Mouse (Mus musculus) left cerebral cortex, adult 2 months (tissue): ENCODE measurements around the gene Arpc4. TPM values are rescaled to one million over a fixed set of nuclear protein-coding genes. Genes with fewer than 3 reads are reported as not detected.

Experiments used
- DNase-seq, 2 experiments: peaks; one replicate each; pipeline ENCODE4 v3.0.0; 2021 to 2022; ENCODE audit warnings: low spot score in 2 of 2, mixed read lengths in 1 of 2; ENCODE audit errors: extremely low spot score in 1 of 2
- H3K27ac ChIP-seq: fragments of 200-600 bp; 2 replicates; pipeline ENCODE4 v1.8.1; 2022
- H3K4me3 ChIP-seq: fragments of 200-600 bp; 2 replicates; pipeline ENCODE4 v1.8.1; 2022
- CTCF ChIP-seq: fragments of 200-600 bp; IDR thresholded peaks from 2 replicates; pipeline ENCODE4 v1.8.1; 2022; ENCODE audit warnings: antibody characterized with exemption, mild to moderate bottlenecking, moderate library complexity
- intact Hi-C: fragments of 180-260 bp; cut with DNase I; formaldehyde crosslinking; loops from one replicate; pipeline ENCODE4 v1.15.1; 2025
- total RNA-seq, 2 experiments: library from RNA; stranded (reverse); gene quantifications; 2 replicates each; pipeline ENCODE4 v1.2.3; 2021

Arpc4 gene
- total RNA-seq, 2 experiments from 2014 or later = 251 to 255 TPM

DNA sequence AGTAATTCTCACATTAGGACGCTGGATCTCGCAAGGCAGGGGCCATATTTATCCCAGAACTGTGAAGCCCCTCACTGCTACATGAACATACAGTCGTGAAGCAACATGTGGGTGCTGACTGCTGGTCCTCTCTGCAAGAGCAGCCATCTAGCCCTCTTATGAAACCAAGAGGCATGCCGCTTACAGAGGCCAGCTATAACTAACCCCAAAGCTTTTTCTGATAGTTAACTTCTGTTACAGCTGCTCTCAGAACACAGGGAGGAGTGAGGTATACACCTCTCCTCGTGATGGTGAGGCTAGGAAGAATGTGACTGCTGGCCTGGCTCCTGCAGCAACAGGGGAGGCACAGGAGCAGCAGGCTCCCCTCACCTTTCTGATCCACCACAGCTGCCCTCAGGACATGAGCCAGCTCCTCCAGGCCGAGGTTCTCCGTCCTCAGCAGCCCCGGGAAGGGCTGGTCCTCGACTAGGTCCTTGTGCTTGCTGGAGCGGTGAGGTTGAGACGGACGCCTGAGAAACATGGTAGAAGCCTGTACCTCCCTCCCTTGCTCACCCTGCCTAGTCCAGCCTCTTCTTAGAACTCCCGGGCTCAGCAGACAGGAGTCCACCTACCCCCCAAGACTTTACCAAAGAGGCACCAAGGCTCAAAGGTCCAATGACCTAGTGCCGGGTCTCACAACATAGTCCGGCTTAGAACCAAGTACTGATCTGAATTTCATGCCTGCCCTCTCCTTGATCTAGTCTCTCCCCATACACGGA lies 40.7 kb downstream of the Arpc4 start:
- Histone ChIP-seq H3K4me3 (peak overlapping the region; percentile 87), H3K27ac (peak overlapping the region; percentile 84)
- intact Hi-C loops = loop anchor here (2.0 kb wide), 1 partner anchor 26 kb away; no protein-coding TSS in a partner anchor
- no peak for TF ChIP-seq CTCF
- DNase-seq = peak in 1 of 2 experiments; percentile 24

DNA sequence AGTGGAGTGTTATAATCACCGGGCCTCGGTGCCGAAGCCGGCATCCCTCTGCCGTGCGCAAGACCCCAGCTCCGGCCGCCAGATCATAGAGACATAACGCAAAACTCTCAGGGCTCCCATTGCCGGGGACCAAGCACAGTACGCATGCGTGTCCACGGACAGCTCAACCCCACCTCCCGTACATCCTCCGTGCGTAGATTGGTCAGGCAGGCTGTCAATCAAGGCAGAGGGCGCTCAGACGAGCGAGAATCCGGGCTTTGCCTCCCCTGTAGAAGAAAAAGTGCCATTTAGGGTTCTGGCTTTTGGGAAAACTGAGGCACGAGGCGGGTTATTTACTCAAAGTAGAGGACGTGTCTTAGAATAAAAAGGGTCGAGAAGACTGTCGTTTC lies 41.3 kb downstream of the Arpc4 start, which contains the start of gene Rpusd3:
Rpusd3 (minus strand) TSS at position 142 of the 389 bp plus-strand sequence.
- Histone ChIP-seq H3K27ac (peak within 1 kb of the TSS; percentile 84), H3K4me3 (peak within 1 kb of the TSS; percentile 87)
- TF ChIP-seq CTCF = no peak
- intact Hi-C loops = loop anchor here (2.0 kb wide), 1 partner anchor 26 kb away; no protein-coding TSS in a partner anchor
- peak; percentile 97 to 99 for DNase-seq

DNA sequence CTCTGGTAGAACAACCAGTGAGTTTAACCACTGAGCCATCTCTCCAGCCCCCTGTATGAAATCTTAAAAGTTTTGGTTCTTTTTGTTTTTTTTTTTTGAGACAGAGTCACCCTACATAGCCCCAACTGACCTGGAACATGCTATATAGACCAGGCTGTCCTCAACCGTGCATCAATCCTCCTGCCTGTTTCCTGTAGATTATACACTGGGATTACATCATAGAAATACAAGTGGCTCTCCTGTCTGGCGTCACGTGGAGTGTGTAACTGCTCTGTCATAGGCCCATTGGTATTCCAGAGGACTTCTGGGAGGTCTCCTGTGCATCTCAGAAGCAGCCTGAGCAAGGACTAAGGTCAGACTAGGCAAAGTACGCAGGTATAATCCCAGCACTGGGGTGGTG lies 45.1 kb downstream of the Arpc4 start:
- no peak for DNase-seq
- H3K27ac ChIP-seq = no peak overlapping the region
- intact Hi-C loops = no loop called here
- H3K4me3 ChIP-seq = no peak overlapping the region
- TF ChIP-seq CTCF = no peak

DNA sequence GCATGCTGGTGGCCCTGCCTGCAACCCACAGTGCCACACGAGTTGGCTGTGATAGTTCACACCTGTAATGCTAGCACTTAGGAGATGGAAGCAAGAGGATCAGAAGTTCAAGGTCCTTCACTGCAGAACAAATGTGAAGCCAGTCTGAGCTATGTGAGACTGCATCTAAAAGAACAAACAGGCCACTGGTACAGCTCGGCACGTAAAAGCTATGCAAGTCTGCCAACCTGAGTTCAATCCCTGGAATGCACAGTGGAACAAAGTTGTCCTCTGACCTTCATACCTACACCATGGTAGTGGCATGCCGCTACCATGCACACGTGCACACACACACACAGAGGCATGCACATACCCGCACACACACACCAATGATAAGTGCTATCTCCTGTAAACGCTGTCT lies 46.3 kb downstream of the Arpc4 start:
- peak; percentile 37 for TF ChIP-seq CTCF
- DNase-seq = no peak
- H3K4me3 ChIP-seq = no peak overlapping the region
- H3K27ac ChIP-seq = no peak overlapping the region
- intact Hi-C loops = no loop called here

DNA sequence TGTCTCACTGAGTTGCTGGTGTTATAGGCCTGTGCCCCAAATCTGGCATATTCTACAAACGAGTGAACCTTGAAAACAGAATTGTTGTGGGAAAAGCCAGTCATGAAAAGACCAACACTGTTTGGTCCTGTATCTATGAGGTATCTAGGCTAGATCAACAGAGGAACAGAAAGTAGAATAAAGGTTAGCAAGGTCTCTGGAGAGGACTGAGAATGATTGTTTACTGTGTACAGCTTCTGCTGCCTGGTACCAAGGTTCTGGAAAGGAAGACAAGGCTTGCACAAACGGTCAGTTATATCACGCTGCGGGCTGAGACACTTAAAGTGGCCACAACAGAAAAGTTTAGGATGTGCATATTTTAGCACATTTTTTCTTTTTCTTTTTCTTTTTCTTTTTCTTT lies 48.8 kb downstream of the Arpc4 start:
- H3K27ac ChIP-seq = no peak overlapping the region
- TF ChIP-seq CTCF = no peak
- intact Hi-C loops = no loop called here
- H3K4me3 ChIP-seq = no peak overlapping the region
- DNase-seq = no peak

DNA sequence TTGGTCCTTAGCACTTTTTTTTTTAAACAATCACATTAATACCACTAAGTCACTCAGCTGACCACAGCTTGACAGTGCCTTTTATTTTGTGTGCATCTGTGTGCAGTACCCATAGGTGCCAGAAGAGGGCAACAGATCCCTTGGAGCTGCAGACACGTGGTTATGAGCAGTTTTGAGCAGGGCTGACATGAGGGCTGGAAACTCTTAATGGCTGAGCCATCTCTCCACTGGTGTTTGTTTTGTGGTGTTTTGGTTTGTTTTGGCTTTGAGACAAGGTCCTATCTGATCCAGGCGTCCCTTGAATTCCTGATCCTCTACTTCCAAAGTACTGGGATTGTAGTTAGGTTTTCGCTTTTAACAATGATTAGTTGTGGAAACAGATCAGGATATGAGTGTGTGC lies 49.5 kb downstream of the Arpc4 start:
- no peak for DNase-seq
- intact Hi-C loops = no loop called here
- no peak overlapping the region for H3K27ac ChIP-seq
- H3K4me3 ChIP-seq = no peak overlapping the region
- TF ChIP-seq CTCF = peak; percentile 50

DNA sequence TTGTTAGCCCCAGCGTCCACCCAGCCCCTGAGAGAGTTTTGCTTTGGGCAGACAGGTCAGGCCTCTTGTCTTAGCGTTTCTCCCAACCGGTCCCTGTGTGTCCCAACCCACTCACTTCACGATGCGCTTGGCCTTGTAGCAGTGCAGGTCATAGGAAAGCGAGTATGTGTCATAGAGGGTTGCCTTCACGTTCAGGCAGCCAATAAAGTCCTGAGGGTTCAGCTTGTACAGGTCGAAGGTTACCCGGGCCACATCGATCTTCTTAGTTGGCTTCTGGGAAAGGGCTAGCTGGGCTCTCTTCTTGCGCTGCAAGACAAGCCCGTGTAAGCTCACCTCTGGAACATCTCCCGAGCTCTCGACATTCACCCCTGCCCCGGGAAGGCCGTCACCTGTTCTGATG lies 50.1 kb downstream of the Arpc4 start:
- intact Hi-C loops = no loop called here
- DNase-seq = no peak
- no peak for TF ChIP-seq CTCF
- Histone ChIP-seq H3K27ac (no peak overlapping the region), H3K4me3 (no peak overlapping the region)

DNA sequence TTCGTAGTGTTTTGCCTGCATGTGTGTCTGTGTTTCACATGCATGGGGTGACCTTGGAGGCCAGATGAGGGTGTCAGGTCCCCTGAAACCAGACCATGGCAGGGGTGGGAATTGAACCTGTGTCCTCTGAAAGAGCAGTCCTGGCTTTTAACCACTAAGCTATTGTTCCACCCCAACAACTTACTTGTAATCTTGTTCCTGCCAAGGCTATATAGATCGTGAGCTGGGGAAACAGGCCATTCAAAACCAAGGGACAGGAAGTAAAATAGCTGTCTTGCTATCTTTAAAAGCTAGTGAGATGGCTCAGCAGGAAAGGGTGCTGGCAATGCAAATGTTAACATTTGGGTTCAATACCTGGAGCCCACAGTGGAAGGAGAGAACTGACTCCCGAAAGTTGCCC lies 52.0 kb downstream of the Arpc4 start:
- no peak for TF ChIP-seq CTCF
- Histone ChIP-seq H3K4me3 (no peak overlapping the region), H3K27ac (no peak overlapping the region)
- intact Hi-C loops = no loop called here
- DNase-seq = no peak

DNA sequence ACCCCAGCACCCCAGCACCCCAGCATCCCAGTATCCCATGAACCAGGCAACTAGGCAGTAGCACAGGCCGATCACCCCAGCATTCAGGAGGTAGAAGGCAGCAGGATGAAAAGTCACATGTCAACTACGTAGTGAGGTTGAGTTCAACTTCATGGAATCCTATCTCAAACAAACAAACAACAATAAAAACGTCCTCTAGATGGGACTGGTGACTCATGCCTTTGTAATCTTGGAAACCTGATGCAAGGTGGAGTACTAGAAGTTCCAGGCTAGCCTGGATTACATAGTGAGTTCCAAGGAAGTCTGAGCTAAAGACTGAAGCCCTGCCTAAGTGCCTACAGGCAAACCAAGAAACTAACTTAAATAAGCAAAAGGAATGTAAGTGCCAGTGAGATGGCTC lies 52.9 kb downstream of the Arpc4 start:
- intact Hi-C loops = no loop called here
- no peak overlapping the region for H3K27ac ChIP-seq
- no peak for DNase-seq

DNA sequence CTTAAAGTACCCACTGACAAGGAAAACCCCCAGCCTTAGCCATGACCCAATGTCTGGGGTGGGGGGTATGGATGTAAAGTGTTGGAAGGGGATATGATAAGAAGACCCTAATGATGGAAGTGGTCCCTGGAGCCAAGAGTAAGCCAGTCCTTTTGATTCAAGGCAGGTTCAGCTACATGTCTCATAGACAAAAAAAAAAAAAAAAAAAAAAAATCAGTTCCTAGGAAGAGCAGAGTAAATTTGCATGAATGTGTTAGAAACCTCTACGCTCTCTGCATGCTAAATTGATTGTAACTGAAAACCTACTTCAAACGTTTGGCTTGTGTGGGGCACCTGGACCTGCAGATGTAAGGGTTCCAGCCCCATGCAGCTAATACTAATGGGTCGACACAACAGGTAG lies 53.9 kb downstream of the Arpc4 start:
- Histone ChIP-seq H3K4me3 (no peak overlapping the region), H3K27ac (no peak overlapping the region)
- TF ChIP-seq CTCF = no peak
- intact Hi-C loops = no loop called here
- DNase-seq = no peak

More for the DNA sequence above, 52.9 kb downstream of the Arpc4 start:
- H3K4me3 ChIP-seq = no peak overlapping the region
- no peak for TF ChIP-seq CTCF

DNA sequence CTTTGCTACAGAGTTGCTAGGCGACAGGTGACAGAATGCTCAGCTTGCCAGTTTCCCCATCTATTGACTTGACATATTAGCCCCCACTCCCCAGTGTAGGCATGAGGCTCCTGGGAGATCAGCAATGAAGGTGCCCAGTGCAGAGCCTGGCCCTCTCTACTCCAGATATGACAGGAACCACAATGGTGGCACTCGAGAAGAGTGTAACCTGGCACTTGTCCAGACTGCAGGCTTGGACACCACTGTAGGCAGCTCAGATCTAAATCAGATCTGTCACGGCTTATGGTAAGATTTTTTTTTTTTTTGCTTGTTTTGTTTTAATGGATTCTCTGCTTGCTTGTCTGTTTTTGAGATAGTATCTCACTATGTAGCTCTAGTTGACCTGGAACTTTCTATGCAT lies 55.7 kb downstream of the Arpc4 start:
- no peak for TF ChIP-seq CTCF
- H3K4me3 ChIP-seq = no peak overlapping the region
- intact Hi-C loops = no loop called here
- H3K27ac ChIP-seq = no peak overlapping the region
- DNase-seq = no peak

DNA sequence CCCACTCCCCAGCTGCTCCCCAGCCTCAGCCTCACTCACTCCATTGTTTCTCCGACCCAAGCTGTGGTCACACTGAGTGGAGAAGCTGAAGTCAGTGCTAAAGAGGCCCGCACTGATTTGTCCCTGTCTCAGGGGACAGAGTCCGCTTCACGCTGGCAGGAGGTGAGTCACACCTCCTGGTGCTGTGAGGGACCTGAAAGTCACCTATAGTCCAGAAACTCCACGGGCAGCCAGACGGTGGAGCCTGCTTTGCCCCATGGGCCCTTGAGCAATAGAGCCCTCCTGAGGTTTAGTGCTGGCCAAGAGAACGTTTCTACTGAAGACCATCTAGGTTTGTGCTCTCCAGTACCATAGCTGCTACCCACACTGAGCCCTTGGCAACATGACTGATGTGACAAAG lies 56.8 kb downstream of the Arpc4 start:
- DNase-seq = no peak
- TF ChIP-seq CTCF = no peak
- Histone ChIP-seq H3K4me3 (no peak overlapping the region), H3K27ac (no peak overlapping the region)
- intact Hi-C loops = no loop called here

DNA sequence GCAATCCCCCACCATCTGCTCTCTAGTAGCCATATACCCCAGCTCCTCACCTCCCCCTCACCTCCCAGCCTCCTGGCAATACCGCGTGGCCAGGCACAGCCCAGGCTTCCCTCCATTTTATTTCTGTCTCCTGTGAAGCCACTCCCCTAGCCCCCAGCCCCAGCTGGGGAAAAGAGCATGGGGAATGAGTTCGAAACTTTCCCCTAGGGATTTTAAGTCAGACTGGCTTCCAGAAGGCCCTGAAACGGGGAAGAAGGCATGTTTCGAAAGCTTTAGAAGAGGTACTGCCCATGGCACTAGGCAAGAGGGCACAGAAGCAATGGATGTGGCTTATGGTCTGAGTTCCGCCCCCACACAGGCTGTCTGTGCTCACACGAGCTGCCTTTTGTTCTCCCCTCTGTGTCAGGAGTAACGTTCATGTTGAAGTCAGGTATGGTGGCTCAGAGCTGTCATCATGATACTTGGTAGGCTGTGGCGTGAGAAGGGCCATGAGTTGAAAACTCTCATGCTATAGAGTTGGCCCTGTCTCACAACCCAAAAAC lies 57.8 kb downstream of the Arpc4 start, which contains the start of gene Cidec:
Cidec (minus strand) TSS at position 97 of the 542 bp plus-strand sequence.
- DNase-seq = no peak
- no peak for TF ChIP-seq CTCF
- no peak within 1 kb of the TSS for H3K4me3 ChIP-seq
- intact Hi-C loops = no loop called here
- no peak within 1 kb of the TSS for H3K27ac ChIP-seq
